Mouse (Mus musculus) thymus, adult 2 months (tissue): ENCODE results near the gene Tmem52b. TPM values are rescaled to one million over a fixed set of nuclear protein-coding genes. Genes with fewer than 3 reads are reported as not detected.

ENCODE experiments used
- DNase-seq: peaks from one replicate; pipeline ENCODE4 v3.0.0; 2021
- H3K27ac ChIP-seq: fragments of 200-500 bp; 2 replicates; pipeline ENCODE4 v1.5.1; 2012; ENCODE audit warnings: low read length, control low read depth; ENCODE audit not compliant: control insufficient read depth, insufficient read depth
- H3K27me3 ChIP-seq: fragments of 200-500 bp; 2 replicates; pipeline ENCODE4 v1.6.1; 2012; ENCODE audit warnings: mild to moderate bottlenecking, low read length, moderate library complexity, mixed read lengths; ENCODE audit not compliant: control insufficient read depth, insufficient read depth
- H3K36me3 ChIP-seq: fragments of 200-500 bp; 2 replicates; pipeline ENCODE4 v1.6.1; 2012; ENCODE audit warnings: mild to moderate bottlenecking, low read length, moderate library complexity; ENCODE audit not compliant: control insufficient read depth, insufficient read depth
- H3K4me1 ChIP-seq: fragments of 200-500 bp; replicated peaks from 2 replicates; pipeline ENCODE4 v1.6.1; 2012; ENCODE audit warnings: low read length; ENCODE audit not compliant: control insufficient read depth, insufficient read depth
- H3K4me3 ChIP-seq: fragments of 200-500 bp; 2 replicates; pipeline ENCODE4 v1.5.1; 2012; ENCODE audit warnings: mild to moderate bottlenecking, low read length, control low read depth, moderate library complexity; ENCODE audit not compliant: control insufficient read depth, insufficient read depth
- CTCF ChIP-seq: fragments of 200-500 bp; IDR thresholded peaks from 2 replicates; pipeline ENCODE4 v1.5.1; 2012; ENCODE audit warnings: mild to moderate bottlenecking, control low read depth, low read length, moderate library complexity, borderline replicate concordance; ENCODE audit not compliant: control insufficient read depth, poor library complexity, insufficient read depth; ENCODE audit errors: extremely low read depth
- POLR2A ChIP-seq: fragments of 200-500 bp; IDR thresholded peaks from 2 replicates; pipeline ENCODE4 v1.6.1; 2012; ENCODE audit warnings: mild to moderate bottlenecking, low read length, control low read depth, moderate library complexity; ENCODE audit not compliant: control insufficient read depth, poor library complexity, insufficient read depth; ENCODE audit errors: extremely low read depth
- WGBS: fragments of 180-500 bp; shearing (Covaris S2); methylation state at CpG from one replicate; pipeline ENCODE4 v1.1.7; 2018; 5-methylcytosine and 5-hydroxymethylcytosine counted together
- polyA plus RNA-seq: library from polyadenylated mRNA; depleted of rRNA; stranded (reverse); fragments of >200 nt; gene quantifications from 2 replicates; pipeline ENCODE4 v1.2.3, GENCODE M21; 2012

Gene Tmem52b
- polyA plus RNA-seq, 1 experiment: not detected

GRCm38 (mm10) chr6:129513409-129513808 is 1.1 kb downstream of the Tmem52b start:
- H3K27me3 ChIP-seq: no peaks in the 10 kb centered on the region
- DNase-seq: no peak
- H3K27ac ChIP-seq: no peak overlapping the region
- no peaks in the 10 kb centered on the region for H3K4me1 ChIP-seq
- TF ChIP-seq POLR2A (no peak), CTCF (no peak)
- WGBS: 66% methylated on average over 1 of the region's 1 CpGs
- no peaks in the 10 kb centered on the region for H3K36me3 ChIP-seq
- H3K4me3 ChIP-seq: no peak overlapping the region

- DNase-seq: no peak
- Histone ChIP-seq H3K4me3 (no peak overlapping the region), H3K27me3 (no peaks in the 10 kb centered on the region), H3K27ac (no peak overlapping the region), H3K36me3 (no peaks in the 10 kb centered on the region), H3K4me1 (no peaks in the 10 kb centered on the region)
- WGBS: 88% methylated on average over 2 of the region's 2 CpGs
- no peak for TF ChIP-seq CTCF
- TF ChIP-seq POLR2A: no peak
Measured at GRCm38 (mm10) chr6:129514376-129514775, 2.0 kb downstream of the Tmem52b start.

- 97% methylated on average over 3 of the region's 3 CpGs for WGBS
- no peak for DNase-seq
- TF ChIP-seq POLR2A (no peak), CTCF (no peak)
- Histone ChIP-seq H3K27me3 (no peaks in the 10 kb centered on the region), H3K27ac (no peak overlapping the region), H3K36me3 (no peaks in the 10 kb centered on the region), H3K4me1 (no peaks in the 10 kb centered on the region), H3K4me3 (no peak overlapping the region)
Measured at GRCm38 (mm10) chr6:129515068-129515467, 2.7 kb downstream of the Tmem52b start.

- 75% methylated on average over 10 of the region's 10 CpGs for WGBS
- DNase-seq: no peak
- Histone ChIP-seq H3K4me1 (no peaks in the 10 kb centered on the region), H3K4me3 (no peak overlapping the region), H3K27ac (no peak overlapping the region), H3K27me3 (no peaks in the 10 kb centered on the region), H3K36me3 (no peaks in the 10 kb centered on the region)
- TF ChIP-seq CTCF (no peak), POLR2A (no peak)
Measured at GRCm38 (mm10) chr6:129516388-129516787, 4.0 kb downstream of the Tmem52b start.

- peak; percentile 19 for DNase-seq
- no peak overlapping the region for H3K27ac ChIP-seq
- WGBS: 50% methylated on average over 2 of the region's 2 CpGs
- TF ChIP-seq CTCF: no peak
- TF ChIP-seq POLR2A: no peak
- no peaks in the 10 kb centered on the region for H3K27me3 ChIP-seq
- no peaks in the 10 kb centered on the region for H3K4me1 ChIP-seq
- no peaks in the 10 kb centered on the region for H3K36me3 ChIP-seq
- no peak overlapping the region for H3K4me3 ChIP-seq
Measured at GRCm38 (mm10) chr6:129517752-129518408, 5.5 kb downstream of the Tmem52b start.

GRCm38 (mm10) chr6:129526069-129526468 is 13.7 kb downstream of the Tmem52b start:
- Histone ChIP-seq H3K27ac (no peak overlapping the region), H3K27me3 (no peaks in the 10 kb centered on the region), H3K36me3 (no peaks in the 10 kb centered on the region), H3K4me1 (no peaks in the 10 kb centered on the region), H3K4me3 (no peak overlapping the region)
- TF ChIP-seq POLR2A: no peak
- no peak for TF ChIP-seq CTCF
- DNase-seq: no peak

- Histone ChIP-seq H3K36me3 (no peaks in the 10 kb centered on the region), H3K4me1 (no peaks in the 10 kb centered on the region), H3K27me3 (no peaks in the 10 kb centered on the region), H3K27ac (no peak overlapping the region), H3K4me3 (no peak overlapping the region)
- DNase-seq: no peak
- WGBS: 88% methylated on average over 2 of the region's 2 CpGs
- TF ChIP-seq POLR2A (no peak), CTCF (no peak)
Measured at GRCm38 (mm10) chr6:129527416-129527815, 15.1 kb downstream of the Tmem52b start.
